Mouse (Mus musculus): ENCODE results near the gene Elmo1.

DNA sequence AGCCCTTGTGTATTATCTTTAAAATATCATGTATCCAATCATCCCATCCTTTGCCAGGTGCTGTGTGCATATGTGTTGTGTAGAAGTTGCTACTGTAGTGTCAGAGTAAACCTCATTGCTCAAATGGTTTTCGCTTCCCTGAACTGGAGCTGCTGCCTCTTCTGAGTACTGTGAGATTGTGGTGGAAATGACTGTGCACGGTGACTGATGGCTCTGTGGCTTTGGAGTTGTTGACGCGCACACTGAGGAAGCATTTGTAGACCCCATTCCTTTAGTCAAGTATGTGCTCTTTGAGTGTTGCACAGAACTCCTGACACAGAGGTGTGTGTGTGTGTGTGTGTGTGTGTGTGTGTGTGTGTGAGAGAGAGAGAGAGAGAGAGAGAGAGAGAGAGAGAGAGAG lies 166.2 kb downstream of the Elmo1 start:
- TF ChIP-seq CTCF (IDR thresholded peaks at IDR 0.05; ENCODE audit: low read depth, low read length): no peak
- no peak for TF ChIP-seq POLR2A (IDR thresholded peaks at IDR 0.05; ENCODE audit: insufficient read depth, low read length)

Data from ES-Bruce4 (cell line).